Mouse (Mus musculus) midbrain, embryonic 10.5 days (tissue): ENCODE results near the gene Lrp2. TPM values are rescaled to one million over a fixed set of nuclear protein-coding genes. Genes with fewer than 3 reads are reported as not detected.

Experiments used
- DNase-seq: peaks from one replicate; pipeline ENCODE4 v3.0.0-alpha.2; 2017; ENCODE audit warnings: low spot score
- H3K27ac ChIP-seq: fragments of 300-500 bp; sonication (generic); replicated peaks from 2 replicates; pipeline ENCODE4 v1.5.1; 2016; ENCODE audit warnings: mild to moderate bottlenecking
- H3K27me3 ChIP-seq: fragments of 300-500 bp; sonication (generic); 2 replicates; pipeline ENCODE4 v1.6.1; 2016; ENCODE audit warnings: low read depth, mild to moderate bottlenecking; ENCODE audit not compliant: poor library complexity, severe bottlenecking
- H3K36me3 ChIP-seq: fragments of 300-500 bp; sonication (generic); 2 replicates; pipeline ENCODE4 v1.6.1; 2016; ENCODE audit warnings: mild to moderate bottlenecking, moderate library complexity
- H3K4me1 ChIP-seq: fragments of 300-500 bp; sonication (generic); 2 replicates; pipeline ENCODE4 v1.6.1; 2016
- H3K4me3 ChIP-seq: fragments of 300-500 bp; sonication (generic); 2 replicates; pipeline ENCODE4 v1.5.1; 2016; ENCODE audit warnings: mild to moderate bottlenecking, moderate library complexity
- H3K9me3 ChIP-seq: fragments of 300-500 bp; sonication (generic); replicated peaks from 2 replicates; pipeline ENCODE4 v1.6.1; 2016; ENCODE audit warnings: mild to moderate bottlenecking
- WGBS: fragments of 180-500 bp; shearing (Covaris S2); methylation state at CpG from one replicate; pipeline ENCODE4 v1.1.7; 2016; 5-methylcytosine and 5-hydroxymethylcytosine counted together
- polyA plus RNA-seq: library from polyadenylated mRNA; unstranded; fragments of >200 nt; fragmentation: Nextera tagmentation; extraction: Ambion mirVana; gene quantifications from 2 replicates; pipeline ENCODE4 v1.2.1, GENCODE M21; 2016

Lrp2 gene
- polyA plus RNA-seq, 1 experiment from 2014 or later: 3.4 TPM

DNA sequence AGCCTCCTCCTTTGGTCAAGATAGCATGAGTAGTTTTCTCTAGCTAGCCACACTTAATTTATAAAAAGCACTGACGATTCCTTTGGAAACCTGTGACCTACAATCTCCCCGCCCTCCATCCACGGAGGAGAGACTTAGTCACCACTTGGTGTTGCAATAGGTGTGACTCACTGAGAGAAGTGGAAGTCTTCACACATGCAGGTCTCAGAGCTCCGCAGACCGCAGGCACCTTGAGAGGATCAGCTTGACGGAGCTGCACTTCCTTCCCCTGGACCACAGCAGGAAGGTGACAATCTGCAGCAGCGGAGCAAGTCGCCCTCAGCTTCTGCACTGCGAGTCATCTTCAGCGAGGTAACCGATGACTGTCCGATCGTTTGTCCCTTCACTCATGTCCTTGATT lies 205.6 kb downstream of the Lrp2 start, which contains the start of gene Dhrs9:
Gene Dhrs9, plus strand, starts transcription at position 165 of the 400 bp plus-strand sequence.
- Histone ChIP-seq H3K36me3 (no peaks in the 10 kb centered on the region), H3K9me3 (no peaks in the 10 kb centered on the region), H3K27me3 (no peaks in the 10 kb centered on the region), H3K27ac (no peak within 1 kb of the TSS), H3K4me1 (peaks cover 4% of the 10 kb centered on the region; the same call in 1 of the 2 replicates), H3K4me3 (no peak within 1 kb of the TSS)
- no peak for DNase-seq
- WGBS: 89% methylated on average over 13 of the region's 13 CpGs

DNA sequence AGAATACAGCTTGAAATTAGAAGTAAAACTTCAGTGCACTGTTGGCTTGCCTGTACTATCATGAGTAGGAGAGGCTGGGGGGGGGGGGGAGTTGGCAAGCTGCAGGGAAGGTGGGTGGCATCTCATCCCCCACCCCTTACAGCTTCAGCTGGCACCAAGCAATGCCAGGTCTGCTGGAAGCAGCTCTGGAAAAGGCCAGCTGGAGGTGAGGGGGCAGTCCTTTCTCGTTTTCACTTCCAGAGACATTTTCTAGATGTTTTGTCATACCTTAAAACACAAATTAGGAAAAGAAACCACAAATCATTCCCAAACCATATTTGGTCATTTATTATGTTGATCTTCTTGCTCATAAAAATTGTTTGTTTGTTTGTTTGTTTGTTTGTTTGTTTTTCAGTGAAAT lies 206.1 kb downstream of the Lrp2 start:
- Histone ChIP-seq H3K4me1 (peaks cover 4% of the 10 kb centered on the region; the same call in 1 of the 2 replicates), H3K36me3 (no peaks in the 10 kb centered on the region), H3K27ac (no peak overlapping the region), H3K27me3 (no peaks in the 10 kb centered on the region), H3K4me3 (no peak overlapping the region), H3K9me3 (no peaks in the 10 kb centered on the region)
- no peak for DNase-seq
- whole genome bisulfite sequencing: 69% methylated on average over 1 of the region's 1 CpGs

DNA sequence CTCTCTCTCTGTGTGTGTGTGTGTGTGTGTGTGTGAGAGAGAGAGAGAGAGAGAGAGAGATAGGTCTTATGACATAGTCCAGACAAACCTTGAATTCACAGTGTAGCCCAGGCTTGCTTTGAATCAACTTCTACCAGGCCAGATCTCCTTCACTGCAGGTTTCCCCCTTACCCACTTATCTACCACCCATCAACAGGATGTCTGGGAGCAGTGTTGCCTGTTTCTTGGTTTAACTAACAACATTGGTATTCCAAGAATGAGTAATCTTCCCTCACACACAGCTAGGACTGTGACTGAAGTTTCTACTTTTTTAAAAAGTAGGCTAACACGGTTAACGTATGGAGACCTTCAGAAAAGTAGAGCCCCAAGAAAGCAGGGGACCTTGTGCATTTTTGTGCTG lies 209.1 kb downstream of the Lrp2 start:
- no peak for DNase-seq
- H3K9me3 ChIP-seq: no peaks in the 10 kb centered on the region
- no peaks in the 10 kb centered on the region for H3K27me3 ChIP-seq
- H3K27ac ChIP-seq: no peak overlapping the region
- no peak overlapping the region for H3K4me3 ChIP-seq
- H3K4me1 ChIP-seq: peaks cover 4% of the 10 kb centered on the region; the same call in 1 of the 2 replicates
- WGBS: 91% methylated on average over 2 of the region's 2 CpGs
- no peaks in the 10 kb centered on the region for H3K36me3 ChIP-seq

Other genes starting within 250 kb of the Lrp2 start
- not detected in 2 replicates for gene Abcb11, start 243.4 kb downstream of the Lrp2 start, polyA plus RNA-seq
- not detected in 2 replicates for gene Dhrs9, start 205.6 kb downstream of the Lrp2 start, polyA plus RNA-seq
- 13.8 and 14.6 TPM in 2 replicates for gene Bbs5, start 61.1 kb upstream of the Lrp2 start, polyA plus RNA-seq
- 0.09 and 0.15 TPM in 2 replicates for gene Klhl41, start 84.1 kb upstream of the Lrp2 start, polyA plus RNA-seq
- gene Fastkd1, start 127.5 kb upstream of the Lrp2 start, polyA plus RNA-seq: 15.8 and 17.7 TPM in 2 replicates
- 127 and 134 TPM in 2 replicates for gene Ppig, start 136.5 kb upstream of the Lrp2 start, polyA plus RNA-seq
- 3.5 and 4.2 TPM in 2 replicates for gene Ccdc173, start 203.5 kb upstream of the Lrp2 start, polyA plus RNA-seq
- gene Phospho2, start 203.6 kb upstream of the Lrp2 start, polyA plus RNA-seq: 30.4 and 32.8 TPM in 2 replicates
- 26.7 and 32.2 TPM in 2 replicates for gene Klhl23, start 235.9 kb upstream of the Lrp2 start, polyA plus RNA-seq